ENCODE assay signal across 9 mouse cellular contexts in the genomic region with DNA sequence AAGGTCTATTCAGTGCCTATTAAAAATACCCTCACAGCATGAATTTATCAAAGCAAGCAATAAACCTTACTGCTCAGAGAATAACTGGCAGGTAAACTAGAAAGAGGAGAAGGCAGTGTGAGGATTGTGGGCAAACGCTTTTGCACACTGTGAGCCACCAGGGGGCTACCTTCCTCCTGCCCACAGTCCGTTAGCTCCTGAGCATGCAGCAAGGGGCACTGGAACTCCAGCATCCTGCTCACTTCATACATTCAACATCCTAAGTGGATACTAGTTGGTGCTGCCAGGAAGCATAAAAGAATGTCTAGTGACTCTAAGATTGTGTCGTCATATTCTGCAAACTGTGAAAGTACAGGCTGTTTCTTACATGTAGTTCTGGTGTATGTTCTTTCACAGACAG.
DNase-seq lines count a peak whose midpoint lies in the region; ATAC-seq and TF ChIP-seq lines count a peak whose summit lies in the region.
"Had no signal": no experiment of that assay in that cellular context is flagged by ENCODE, and none has a peak within 500 bp of the region (broad histone marks: within the 10 kb centered on the region; RNA-seq: fewer than 3 reads in every experiment).

No protein-coding gene starts in this region.

- no peaks in the 10 kb centered on the region for H3K36me3 ChIP-seq in forebrain, embryonic 11.5 days (ENCODE audit: control insufficient read depth, insufficient read depth, low read length)
- 0 out of 2 replicates have a peak, but pooled peaks cover 7% of the 10 kb centered on the region for H3K36me3 ChIP-seq in forebrain, embryonic 10.5 days (replicated peaks)
- H3K36me3 ChIP-seq in liver, postnatal 0 days (replicated peaks; ENCODE audit: insufficient read depth, low read length), result peaks cover 22% of the 10 kb centered on the region
- no peaks in the 10 kb centered on the region; the same call in 1 of the 2 replicates for H3K36me3 ChIP-seq in liver, embryonic 11.5 days (ENCODE audit: control insufficient read depth, insufficient read depth, low read length)

- DNase-seq in forebrain, embryonic 11.5 days (ENCODE audit: low spot score), result no peak
- no peak for DNase-seq in forebrain, embryonic 10.5 days (ENCODE audit: extremely low spot score, low spot score)
- no peak for DNase-seq in liver, postnatal 0 days
- no peak for DNase-seq in liver, embryonic 11.5 days (ENCODE audit: low spot score)
- DNase-seq in frontal cortex, postnatal 10 days (ENCODE audit: low spot score in 2 of 2), result no peak
- no peak for DNase-seq in cerebellum, postnatal 4 days (ENCODE audit: low spot score in 2 of 2)

- no peak for TF ChIP-seq EP300 in liver, postnatal 0 days (IDR thresholded peaks at IDR 0.05; ENCODE audit: low read depth)

- no peaks in the 10 kb centered on the region for H3K27me3 ChIP-seq in forebrain, embryonic 11.5 days (ENCODE audit: control insufficient read depth, insufficient read depth, low read length)
- no peaks in the 10 kb centered on the region for H3K27me3 ChIP-seq in forebrain, embryonic 10.5 days (ENCODE audit: poor library complexity, severe bottlenecking)
- no peaks in the 10 kb centered on the region for H3K27me3 ChIP-seq in liver, postnatal 0 days (ENCODE audit: insufficient read depth, low read length)
- no peaks in the 10 kb centered on the region for H3K27me3 ChIP-seq in liver, embryonic 11.5 days (replicated peaks; ENCODE audit: control insufficient read depth, insufficient read depth, low read length)
- H3K27me3 ChIP-seq: megakaryocyte, embryonic 14.5 days had no signal

- TF ChIP-seq POLR2A in bone marrow, adult 2 months (IDR thresholded peaks at IDR 0.05; ENCODE audit: borderline replicate concordance, control insufficient read depth, low read depth, low read length), result no peak

- WGBS in forebrain, embryonic 11.5 days, result 71% methylated on average over 3 of the region's 3 CpGs
- 72% methylated on average over 3 of the region's 3 CpGs for WGBS in forebrain, embryonic 10.5 days
- WGBS in liver, postnatal 0 days (ENCODE audit: insufficient replicate concordance), result 79% methylated on average over 3 of the region's 3 CpGs
- 89% methylated on average over 3 of the region's 3 CpGs for WGBS in liver, embryonic 11.5 days
- WGBS in bone marrow, adult 2 months, result 80% methylated on average over 3 of the region's 3 CpGs

- no peaks in the 10 kb centered on the region for H3K9me3 ChIP-seq in forebrain, embryonic 11.5 days (ENCODE audit: control insufficient read depth, low read length)
- no peaks in the 10 kb centered on the region for H3K9me3 ChIP-seq in forebrain, embryonic 10.5 days
- no peaks in the 10 kb centered on the region for H3K9me3 ChIP-seq in liver, postnatal 0 days (ENCODE audit: low read length)
- H3K9me3 ChIP-seq in liver, embryonic 11.5 days (ENCODE audit: control insufficient read depth, low read length), result no peaks in the 10 kb centered on the region
- H3K9me3 ChIP-seq: megakaryocyte, embryonic 14.5 days had no signal

- no peak overlapping the region for H3K27ac ChIP-seq in forebrain, embryonic 11.5 days (ENCODE audit: low read depth, low read length)
- no peak overlapping the region for H3K27ac ChIP-seq in forebrain, embryonic 10.5 days
- no peak overlapping the region for H3K27ac ChIP-seq in liver, postnatal 0 days (ENCODE audit: low read depth)
- no peak overlapping the region for H3K27ac ChIP-seq in liver, embryonic 11.5 days (ENCODE audit: low read depth, low read length)
- H3K27ac ChIP-seq in bone marrow, adult 2 months (ENCODE audit: control insufficient read depth, insufficient read depth, low read depth, low read length, poor library complexity), result no peak overlapping the region

- no peak overlapping the region for H3K4me2 ChIP-seq in forebrain, embryonic 11.5 days (ENCODE audit: low read depth, low read length, severe bottlenecking)
- no peak overlapping the region for H3K4me2 ChIP-seq in liver, postnatal 0 days (ENCODE audit: low read depth, low read length)
- no peak overlapping the region for H3K4me2 ChIP-seq in liver, embryonic 11.5 days

- H3K9ac ChIP-seq in forebrain, embryonic 11.5 days (ENCODE audit: low read length), result no peak overlapping the region
- no peak overlapping the region for H3K9ac ChIP-seq in liver, postnatal 0 days (replicated peaks)
- no peak overlapping the region for H3K9ac ChIP-seq in liver, embryonic 11.5 days (ENCODE audit: low read depth, low read length)

- H3K4me3 ChIP-seq in forebrain, embryonic 11.5 days (ENCODE audit: low read depth, low read length), result no peak overlapping the region
- H3K4me3 ChIP-seq in forebrain, embryonic 10.5 days, result no peak overlapping the region
- no peak overlapping the region for H3K4me3 ChIP-seq in liver, postnatal 0 days (ENCODE audit: low read depth, low read length)
- no peak overlapping the region for H3K4me3 ChIP-seq in liver, embryonic 11.5 days (ENCODE audit: low read depth, low read length)
- H3K4me3 ChIP-seq in bone marrow, adult 2 months (replicated peaks; ENCODE audit: control insufficient read depth, low read depth, low read length), result no peak overlapping the region
- H3K4me3 ChIP-seq: megakaryocyte, embryonic 14.5 days had no signal

- 0 out of 2 replicates have a peak, but pooled peaks have one; percentile 47 for ATAC-seq in forebrain, embryonic 11.5 days (replicated peaks; ENCODE audit: low FRiP score)
- ATAC-seq in liver, postnatal 0 days, result no peak
- no peak for ATAC-seq in liver, embryonic 11.5 days (replicated peaks; ENCODE audit: low FRiP score)
- ATAC-seq in neutrophil, adult 5-6 weeks (ENCODE audit: extremely low read depth, insufficient number of reproducible peaks, low FRiP score, poor library complexity, severe bottlenecking), result 0 out of 2 replicates have a peak, but pooled peaks have one; percentile 39

- H3K4me1 ChIP-seq in forebrain, embryonic 11.5 days (replicated peaks; ENCODE audit: control insufficient read depth, insufficient read depth, low read length), result 0 out of 2 replicates have a peak, but pooled peaks cover 3% of the 10 kb centered on the region
- H3K4me1 ChIP-seq in forebrain, embryonic 10.5 days, result peaks cover 11% of the 10 kb centered on the region
- H3K4me1 ChIP-seq in liver, postnatal 0 days (ENCODE audit: insufficient read depth), result no peaks in the 10 kb centered on the region
- no peaks in the 10 kb centered on the region for H3K4me1 ChIP-seq in liver, embryonic 11.5 days (replicated peaks; ENCODE audit: control insufficient read depth, insufficient read depth, low read length)
- H3K4me1 ChIP-seq in bone marrow, adult 2 months (ENCODE audit: control insufficient read depth, insufficient read depth, low read length), result no peaks in the 10 kb centered on the region; the same call in 1 of the 2 replicates

- TF ChIP-seq CTCF in liver, postnatal 0 days (IDR thresholded peaks at IDR 0.05; ENCODE audit: low read depth), result peak; percentile 66
- TF ChIP-seq CTCF in bone marrow, adult 2 months (IDR thresholded peaks at IDR 0.05; ENCODE audit: control insufficient read depth, insufficient read depth, low read length), result peak; percentile 61; the same call in 1 of the 2 replicates

Comparison
In these comparisons a context has a peak if more than half of its experiments do, and no peak if none do; other contexts are left out.
1. ATAC-seq: peak in forebrain, embryonic 11.5 days (single experiment) and neutrophil, adult 5-6 weeks (single experiment); none in liver, postnatal 0 days (single experiment) and liver, embryonic 11.5 days (single experiment).